Mouse (Mus musculus) testis, adult 2 months (tissue): Measurements from ENCODE around the gene S100a9. TPM values are rescaled to one million over a fixed set of nuclear protein-coding genes. Genes with fewer than 3 reads are reported as not detected.

Experiments used
- H3K27ac ChIP-seq: fragments of 200-500 bp; 2 replicates; pipeline ENCODE4 v1.5.1; 2012; ENCODE audit warnings: low read depth, low read length; ENCODE audit not compliant: control insufficient read depth, insufficient read depth
- H3K27me3 ChIP-seq: fragments of 200-500 bp; 2 replicates; pipeline ENCODE4 v1.6.1; 2012; ENCODE audit warnings: mild to moderate bottlenecking, low read length, moderate library complexity; ENCODE audit not compliant: control insufficient read depth, insufficient read depth
- H3K36me3 ChIP-seq: fragments of 200-500 bp; 2 replicates; pipeline ENCODE4 v1.6.1; 2012; ENCODE audit warnings: mild to moderate bottlenecking, low read length; ENCODE audit not compliant: control insufficient read depth, insufficient read depth
- H3K4me1 ChIP-seq: fragments of 200-500 bp; 2 replicates; pipeline ENCODE4 v1.6.1; 2012; ENCODE audit warnings: low read length; ENCODE audit not compliant: control insufficient read depth, insufficient read depth
- H3K4me3 ChIP-seq: fragments of 200-500 bp; 2 replicates; pipeline ENCODE4 v1.5.1; 2012; ENCODE audit warnings: low read depth, mild to moderate bottlenecking, low read length, moderate library complexity, mixed read lengths; ENCODE audit not compliant: control insufficient read depth
- CTCF ChIP-seq: fragments of 200-500 bp; IDR thresholded peaks from 2 replicates; pipeline ENCODE4 v1.5.1; 2012; ENCODE audit warnings: low read depth, mild to moderate bottlenecking, inconsistent platforms, low read length, moderate library complexity; ENCODE audit not compliant: control insufficient read depth, insufficient read depth, insufficient replicate concordance
- POLR2A ChIP-seq: fragments of 200-500 bp; IDR thresholded peaks from 2 replicates; pipeline ENCODE4 v1.6.1; 2012; ENCODE audit warnings: low read depth, mild to moderate bottlenecking, inconsistent platforms, low read length, moderate library complexity; ENCODE audit not compliant: control insufficient read depth
- polyA plus RNA-seq: library from polyadenylated mRNA; depleted of rRNA; stranded (reverse); fragments of >200 nt; gene quantifications from 2 replicates; pipeline ENCODE4 v1.2.3, GENCODE M21; 2012

S100a9 gene
- polyA plus RNA-seq, 1 experiment: not detected

- H3K27me3 ChIP-seq: no peaks in the 10 kb centered on the region
- TF ChIP-seq CTCF (no peak), POLR2A (no peak)
- no peaks in the 10 kb centered on the region for H3K36me3 ChIP-seq
- H3K4me3 ChIP-seq: no peak overlapping the region
- H3K4me1 ChIP-seq: no peaks in the 10 kb centered on the region
- no peak overlapping the region for H3K27ac ChIP-seq
These were observed 11.6 kb downstream of the S100a9 start for GRCm38 (mm10) chr3:90683929-90684328.

DNA sequence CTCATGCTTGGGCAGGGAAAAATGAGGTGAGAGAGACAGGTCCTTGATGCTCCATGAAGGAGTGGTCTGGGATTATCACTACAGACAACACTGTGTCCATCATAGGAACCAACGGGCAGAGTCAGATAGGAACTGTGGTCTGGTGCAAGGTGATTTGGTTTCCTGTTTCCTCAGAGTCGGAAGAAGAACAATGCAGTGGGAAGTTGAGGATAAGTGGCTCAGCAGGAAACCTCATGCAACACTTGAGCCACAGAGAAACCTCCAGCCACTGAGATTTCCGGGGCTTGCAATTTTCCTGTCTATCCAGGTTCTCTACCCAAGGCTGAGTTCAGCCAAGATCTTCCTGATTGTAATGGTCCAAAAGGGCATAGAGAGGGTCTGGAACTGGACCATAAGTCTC, 16.9 kb downstream of the S100a9 start:
- H3K36me3 ChIP-seq: no peaks in the 10 kb centered on the region
- H3K27me3 ChIP-seq: no peaks in the 10 kb centered on the region
- no peak overlapping the region for H3K4me3 ChIP-seq
- no peak overlapping the region for H3K27ac ChIP-seq
- TF ChIP-seq POLR2A: no peak
- no peak for TF ChIP-seq CTCF
- H3K4me1 ChIP-seq: no peaks in the 10 kb centered on the region

- TF ChIP-seq POLR2A (no peak), CTCF (no peak)
- no peaks in the 10 kb centered on the region for H3K27me3 ChIP-seq
- no peaks in the 10 kb centered on the region for H3K4me1 ChIP-seq
- H3K27ac ChIP-seq: no peak within 1 kb of the TSS
- H3K36me3 ChIP-seq: no peaks in the 10 kb centered on the region
- no peak within 1 kb of the TSS for H3K4me3 ChIP-seq
These were observed 26.7 kb downstream of the S100a9 start, which contains the start of gene S100a8 for GRCm38 (mm10) chr3:90668846-90669245. Gene S100a8, plus strand, starts transcription at chr3:90668978.

DNA sequence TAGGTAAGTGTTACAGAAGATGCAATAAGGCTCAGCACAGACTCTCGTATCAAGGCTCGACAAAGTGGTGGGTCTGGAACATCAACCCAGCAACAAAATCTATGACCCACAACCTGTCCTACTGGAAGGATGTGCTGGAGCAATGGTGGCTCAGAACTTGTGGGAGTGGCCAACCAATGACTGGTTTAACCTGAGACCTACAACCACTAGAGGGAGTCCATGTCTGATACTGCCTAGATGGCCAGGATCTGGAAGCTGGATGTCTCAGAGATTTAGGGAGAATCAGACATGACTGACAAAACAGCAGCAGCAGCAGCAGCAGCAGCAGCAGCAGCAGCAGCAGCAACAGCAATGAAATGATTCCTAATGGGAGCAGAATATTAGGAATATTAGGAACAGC, 31.3 kb downstream of the S100a9 start:
- TF ChIP-seq CTCF (no peak), POLR2A (no peak)

DNA sequence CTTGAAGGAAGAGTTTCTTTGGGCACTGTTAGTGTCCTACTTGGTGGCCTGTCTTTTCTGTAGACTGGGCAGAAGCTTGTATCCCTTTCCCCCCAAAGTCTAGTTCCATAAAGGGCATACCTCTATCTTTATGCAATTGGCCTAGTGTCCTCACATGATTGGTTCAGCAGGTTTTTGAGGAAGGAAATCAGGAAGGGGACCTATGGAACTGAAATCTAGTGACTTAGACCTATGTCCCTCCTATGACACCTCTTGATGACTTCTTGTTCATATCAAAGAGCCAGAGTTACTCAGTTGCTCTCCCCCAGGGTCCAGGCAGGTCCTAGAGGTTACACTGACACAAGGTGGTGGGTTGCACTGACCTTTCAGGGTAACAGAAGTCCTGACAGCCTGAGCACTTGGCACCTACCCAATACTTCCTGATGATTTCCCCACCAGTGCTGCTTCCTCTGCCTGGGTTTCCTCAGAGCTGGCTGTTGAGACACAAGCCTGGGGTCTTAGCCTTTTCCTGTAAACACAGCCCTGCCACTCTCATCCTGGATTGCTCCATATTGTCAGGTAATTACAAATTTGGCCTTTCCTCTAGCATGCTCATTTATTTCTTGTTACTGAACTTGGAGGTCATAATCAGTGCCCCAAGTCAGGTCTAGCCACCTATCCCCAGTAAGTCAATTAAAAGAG, 36.0 kb downstream of the S100a9 start:
- Histone ChIP-seq H3K27ac (no peak overlapping the region), H3K4me3 (no peak overlapping the region), H3K36me3 (no peaks in the 10 kb centered on the region), H3K4me1 (no peaks in the 10 kb centered on the region), H3K27me3 (no peaks in the 10 kb centered on the region)
- TF ChIP-seq POLR2A (no peak), CTCF (no peak)

More for the DNA sequence above, 31.3 kb downstream of the S100a9 start:
- H3K27me3 ChIP-seq: no peaks in the 10 kb centered on the region
- no peak overlapping the region for H3K4me3 ChIP-seq
- no peak overlapping the region for H3K27ac ChIP-seq
- no peaks in the 10 kb centered on the region for H3K36me3 ChIP-seq
- no peaks in the 10 kb centered on the region for H3K4me1 ChIP-seq

- Histone ChIP-seq H3K27ac (no peak overlapping the region), H3K27me3 (no peaks in the 10 kb centered on the region), H3K4me1 (no peaks in the 10 kb centered on the region), H3K36me3 (no peaks in the 10 kb centered on the region), H3K4me3 (no peak overlapping the region)
- no peak for TF ChIP-seq CTCF
These were observed 38.1 kb downstream of the S100a9 start for GRCm38 (mm10) chr3:90657405-90657804.

GRCm38 (mm10) chr3:90653717-90654116, 41.8 kb downstream of the S100a9 start, which contains the start of gene S100a7a:
Gene S100a7a, plus strand, starts transcription at chr3:90654017.
- no peak for TF ChIP-seq POLR2A
- TF ChIP-seq CTCF: no peak
- H3K27ac ChIP-seq: no peak within 1 kb of the TSS

More at GRCm38 (mm10) chr3:90653717-90654116, 41.8 kb downstream of the S100a9 start, which contains the start of gene S100a7a:
- H3K27me3 ChIP-seq: no peaks in the 10 kb centered on the region
- H3K4me1 ChIP-seq: no peaks in the 10 kb centered on the region
- no peak within 1 kb of the TSS for H3K4me3 ChIP-seq
- H3K36me3 ChIP-seq: no peaks in the 10 kb centered on the region
